Mouse (Mus musculus) heart, embryonic 13.5 days (tissue): ENCODE results near the gene Fam186a. TPM values are rescaled to one million over a fixed set of nuclear protein-coding genes. Genes with fewer than 3 reads are reported as not detected.

Experiments
- polyA plus RNA-seq: library from polyadenylated mRNA; unstranded; fragments of >200 nt; fragmentation: Nextera tagmentation; extraction: Ambion mirVana; gene quantifications from 2 replicates; pipeline ENCODE4 v1.2.1, GENCODE M21; 2015

The Fam186a gene
- polyA plus RNA-seq, 1 experiment from 2014 or later: not detected

Other genes with a start within 250 kb of the Fam186a start
- 1.3 and 1.8 TPM in 2 replicates for gene Gpd1, start 249.5 kb downstream of the Fam186a start, polyA plus RNA-seq
- 155 and 181 TPM in 2 replicates for gene Cox14, start 241.4 kb downstream of the Fam186a start, polyA plus RNA-seq
- 51.6 and 54.7 TPM in 2 replicates for gene Cers5, start 194.2 kb downstream of the Fam186a start, polyA plus RNA-seq
- gene Lima1, start 91.6 kb downstream of the Fam186a start, polyA plus RNA-seq: 17.6 and 17.8 TPM in 2 replicates
- gene Larp4, start 3.0 kb upstream of the Fam186a start, polyA plus RNA-seq: 24.1 and 25.2 TPM in 2 replicates
- gene Dip2b, start 71.6 kb upstream of the Fam186a start, polyA plus RNA-seq: 10.6 and 11.3 TPM in 2 replicates